Mouse (Mus musculus) neural tube, embryonic 15.5 days (tissue): ENCODE measurements around the gene Pphln1. TPM values are rescaled to one million over a fixed set of nuclear protein-coding genes. Genes with fewer than 3 reads are reported as not detected.
"Not testable (repeated sequence)": the region's sequence is repeated elsewhere in the genome, so short reads cannot be mapped to it uniquely, and the experiment has no call there.

ENCODE experiments used
- ATAC-seq: fragments of 200-750 bp; cut with Nextera tagmentation; 2 replicates; pipeline ENCODE4 v1.8.0; 2017; ENCODE audit warnings: mild to moderate bottlenecking, moderate TSS enrichment, moderate library complexity; ENCODE audit not compliant: low FRiP score
- H3K27ac ChIP-seq: fragments of 300-500 bp; sonication (generic); replicated peaks from 2 replicates; pipeline ENCODE4 v1.5.1; 2015; ENCODE audit warnings: mild to moderate bottlenecking, inconsistent platforms
- H3K27me3 ChIP-seq: fragments of 300-500 bp; sonication (generic); replicated peaks from 2 replicates; pipeline ENCODE4 v1.6.1; 2015; ENCODE audit warnings: inconsistent platforms
- H3K36me3 ChIP-seq: fragments of 300-500 bp; sonication (generic); 2 replicates; pipeline ENCODE4 v1.6.1; 2015; ENCODE audit warnings: inconsistent platforms
- H3K4me1 ChIP-seq: fragments of 300-500 bp; sonication (generic); 2 replicates; pipeline ENCODE4 v1.6.1; 2015; ENCODE audit warnings: inconsistent platforms
- H3K4me2 ChIP-seq: fragments of 300-500 bp; sonication (generic); 2 replicates; pipeline ENCODE4 v1.6.1; 2015; ENCODE audit warnings: inconsistent platforms, mild to moderate bottlenecking, moderate library complexity
- H3K4me3 ChIP-seq: fragments of 300-500 bp; sonication (generic); replicated peaks from 2 replicates; pipeline ENCODE4 v1.5.1; 2015; ENCODE audit warnings: mild to moderate bottlenecking, inconsistent platforms
- H3K9ac ChIP-seq: fragments of 300-500 bp; sonication (generic); replicated peaks from 2 replicates; pipeline ENCODE4 v1.6.1; 2015; ENCODE audit warnings: mild to moderate bottlenecking, inconsistent platforms
- H3K9me3 ChIP-seq: fragments of 300-500 bp; sonication (generic); replicated peaks from 2 replicates; pipeline ENCODE4 v1.6.1; 2016; ENCODE audit warnings: inconsistent platforms
- whole genome bisulfite sequencing: fragments of 180-500 bp; shearing (Covaris S2); methylation state at CpG from one replicate; pipeline ENCODE4 v1.1.7; 2015; ENCODE audit warnings: mixed read lengths; 5-methylcytosine and 5-hydroxymethylcytosine counted together
- polyA plus RNA-seq: library from polyadenylated mRNA; unstranded; fragments of >200 nt; fragmentation: Nextera tagmentation; extraction: Ambion mirVana; gene quantifications from 2 replicates; pipeline ENCODE4 v1.2.1, GENCODE M21; 2015

The Pphln1 gene
- polyA plus RNA-seq = 38.9 and 40.4 TPM in 2 replicates

- Histone ChIP-seq H3K9ac (peak within 1 kb of the TSS; percentile 94), H3K36me3 (peaks cover 19% of the 10 kb centered on the region), H3K4me3 (peak within 1 kb of the TSS; percentile 77), H3K27me3 (no peaks in the 10 kb centered on the region), H3K4me1 (peaks cover 46% of the 10 kb centered on the region), H3K4me2 (peak within 1 kb of the TSS; percentile 84), H3K9me3 (no peaks in the 10 kb centered on the region), H3K27ac (peak within 1 kb of the TSS; percentile 91)
- WGBS = under 1% methylated on average over 99 of the region's 100 CpGs
- ATAC-seq = peak; percentile 96
Measured at GRCm38 (mm10) chr15:93397826-93398698, at the start of gene Pphln1, which contains the start of gene Zcrb1. Pphln1 (plus strand) TSS chr15:93398350. Zcrb1 (minus strand) TSS chr15:93398334.

- no peak overlapping the region for H3K27ac ChIP-seq
- H3K4me1 ChIP-seq = no peaks in the 10 kb centered on the region
- no peak overlapping the region for H3K4me3 ChIP-seq
- no peak overlapping the region for H3K4me2 ChIP-seq
- H3K9ac ChIP-seq = no peak overlapping the region
- no peaks in the 10 kb centered on the region for H3K9me3 ChIP-seq
- no peaks in the 10 kb centered on the region for H3K27me3 ChIP-seq
- no peaks in the 10 kb centered on the region for H3K36me3 ChIP-seq
- ATAC-seq = no peak
- WGBS = 90% methylated on average over 19 of the region's 19 CpGs
Measured at GRCm38 (mm10) chr15:93358346-93359095, 39.6 kb upstream of the Pphln1 start.

DNA sequence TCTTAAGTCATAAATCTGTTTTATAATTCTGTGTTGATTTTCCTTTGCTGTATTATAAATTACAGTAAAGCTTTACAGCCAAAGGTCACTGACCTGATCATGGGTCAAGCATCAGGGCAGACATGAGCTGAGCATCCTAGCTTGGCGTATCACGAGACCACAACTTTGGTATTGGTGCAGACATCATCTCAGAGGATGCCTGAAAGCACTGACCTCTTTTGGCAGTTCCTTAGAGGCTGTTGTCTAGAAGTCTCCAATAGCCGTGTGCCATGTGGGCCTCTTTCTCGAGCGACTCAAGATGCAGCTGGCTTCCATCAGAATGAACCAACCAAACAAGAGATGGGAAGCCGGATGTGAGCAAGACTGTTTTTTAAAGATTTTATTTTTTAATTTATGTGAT is 32.6 kb upstream of the Pphln1 start:
- Histone ChIP-seq H3K4me1 (no peaks in the 10 kb centered on the region), H3K4me3 (no peak overlapping the region), H3K4me2 (no peak overlapping the region), H3K9ac (no peak overlapping the region), H3K27me3 (no peaks in the 10 kb centered on the region), H3K36me3 (no peaks in the 10 kb centered on the region), H3K9me3 (no peaks in the 10 kb centered on the region), H3K27ac (no peak overlapping the region)
- WGBS = 91% methylated on average over 6 of the region's 6 CpGs
- ATAC-seq = no peak

- Histone ChIP-seq H3K27me3 (no peaks in the 10 kb centered on the region), H3K4me2 (no peak overlapping the region), H3K27ac (no peak overlapping the region), H3K4me1 (no peaks in the 10 kb centered on the region), H3K36me3 (no peaks in the 10 kb centered on the region), H3K4me3 (no peak overlapping the region), H3K9me3 (no peaks in the 10 kb centered on the region), H3K9ac (no peak overlapping the region)
- 72% methylated on average over 9 of the region's 9 CpGs for WGBS
- no peak for ATAC-seq
Measured at GRCm38 (mm10) chr15:93368558-93368957, 29.6 kb upstream of the Pphln1 start.

DNA sequence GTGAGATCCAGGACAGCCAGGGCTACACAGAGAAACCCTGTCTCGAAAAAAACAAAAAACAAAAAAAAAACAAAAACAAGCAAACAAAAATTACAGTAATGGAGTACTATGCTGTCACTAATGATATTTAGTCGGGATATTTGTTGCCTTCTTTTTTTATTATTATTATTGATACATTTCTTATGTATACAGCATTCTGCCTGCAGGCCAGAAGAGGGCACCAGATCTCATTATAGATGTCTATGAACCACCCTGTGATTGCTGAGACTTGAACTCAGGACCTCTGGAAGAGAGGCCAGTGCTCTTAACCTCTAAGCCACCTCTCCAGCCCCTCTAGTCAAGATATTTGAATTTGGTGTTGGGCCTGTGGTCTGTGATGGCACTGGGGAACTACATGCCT is 26.3 kb upstream of the Pphln1 start:
- Histone ChIP-seq H3K9me3 (no peaks in the 10 kb centered on the region), H3K4me1 (no peaks in the 10 kb centered on the region), H3K36me3 (no peaks in the 10 kb centered on the region), H3K27ac (no peak overlapping the region), H3K4me2 (no peak overlapping the region), H3K27me3 (no peaks in the 10 kb centered on the region), H3K4me3 (no peak overlapping the region), H3K9ac (no peak overlapping the region)
- 84% methylated on average over 2 of the region's 2 CpGs for WGBS
- ATAC-seq = no peak

GRCm38 (mm10) chr15:93372525-93373119 is 25.5 kb upstream of the Pphln1 start:
- ATAC-seq, H3K4me2 ChIP-seq, H3K4me1 ChIP-seq: not testable (repeated sequence)

DNA sequence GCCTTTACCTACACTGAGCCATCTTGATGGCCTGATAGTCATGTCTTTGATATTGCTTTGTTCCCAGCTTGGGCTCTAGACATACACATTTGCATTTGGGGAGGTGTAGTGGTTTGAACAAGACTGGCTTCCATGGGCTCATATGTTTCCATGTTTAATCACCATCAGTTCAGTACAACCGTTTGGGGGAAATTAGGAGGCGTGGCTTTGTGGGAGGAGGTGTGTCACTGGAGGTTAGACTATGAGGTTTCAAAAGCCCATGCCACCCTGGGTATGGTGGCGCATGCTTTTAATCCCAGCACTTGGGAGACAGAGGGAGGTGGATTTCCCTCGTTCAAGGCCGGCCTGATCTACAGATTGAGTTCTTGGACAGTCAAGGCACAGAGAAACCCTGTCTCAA is 22.5 kb upstream of the Pphln1 start:
- no peak overlapping the region for H3K9ac ChIP-seq
- H3K4me2 ChIP-seq = no peak overlapping the region
- no peak overlapping the region for H3K4me3 ChIP-seq
- H3K4me1 ChIP-seq = no peaks in the 10 kb centered on the region
- no peaks in the 10 kb centered on the region for H3K36me3 ChIP-seq
- H3K9me3 ChIP-seq = no peaks in the 10 kb centered on the region
- no peaks in the 10 kb centered on the region for H3K27me3 ChIP-seq
- no peak overlapping the region for H3K27ac ChIP-seq
- ATAC-seq = no peak
- 92% methylated on average over 5 of the region's 5 CpGs for WGBS

More at GRCm38 (mm10) chr15:93372525-93373119, 25.5 kb upstream of the Pphln1 start:
- H3K9ac ChIP-seq, H3K36me3 ChIP-seq, H3K4me3 ChIP-seq, H3K27ac ChIP-seq, H3K27me3 ChIP-seq, H3K9me3 ChIP-seq: not testable (repeated sequence)

DNA sequence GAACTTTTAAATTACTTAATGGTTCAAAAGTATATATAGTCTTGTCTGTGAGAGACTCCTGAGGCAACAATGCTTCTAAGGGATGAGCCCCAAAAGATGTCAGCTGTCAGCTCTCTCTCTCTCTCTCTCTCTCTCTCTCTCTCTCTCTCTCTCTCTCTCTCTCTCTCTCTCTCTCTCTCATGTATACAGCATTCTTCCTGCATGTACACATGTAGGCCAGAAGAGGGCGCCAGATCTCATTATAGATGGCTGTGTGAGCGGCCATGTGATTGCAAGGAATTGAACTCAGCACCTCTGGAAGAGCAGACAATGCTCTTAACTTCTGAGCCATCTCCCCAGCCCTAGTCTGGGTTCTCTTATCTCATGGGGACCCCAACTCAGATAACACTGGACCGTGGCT is 19.0 kb upstream of the Pphln1 start:
- no peaks in the 10 kb centered on the region for H3K4me1 ChIP-seq
- no peak overlapping the region for H3K27ac ChIP-seq
- no peaks in the 10 kb centered on the region for H3K36me3 ChIP-seq
- ATAC-seq = no peak
- no peak overlapping the region for H3K4me2 ChIP-seq
- no peak overlapping the region for H3K9ac ChIP-seq
- H3K4me3 ChIP-seq = no peak overlapping the region
- H3K9me3 ChIP-seq = no peaks in the 10 kb centered on the region
- 80% methylated on average over 3 of the region's 3 CpGs for WGBS
- no peaks in the 10 kb centered on the region for H3K27me3 ChIP-seq

- peaks cover 11% of the 10 kb centered on the region for H3K36me3 ChIP-seq
- H3K9ac ChIP-seq = no peak overlapping the region
- H3K27ac ChIP-seq = no peak overlapping the region
- H3K4me3 ChIP-seq = no peak overlapping the region
- H3K4me1 ChIP-seq = no peaks in the 10 kb centered on the region
- ATAC-seq = no peak
- H3K9me3 ChIP-seq = no peaks in the 10 kb centered on the region
- no peaks in the 10 kb centered on the region for H3K27me3 ChIP-seq
- no peak overlapping the region for H3K4me2 ChIP-seq
- WGBS = 48% methylated on average over 5 of the region's 5 CpGs
Measured at GRCm38 (mm10) chr15:93381337-93381736, 16.8 kb upstream of the Pphln1 start.

GRCm38 (mm10) chr15:93397269-93397668 is 881 bp upstream of the Pphln1 start:
- Histone ChIP-seq H3K4me1 (peaks cover 46% of the 10 kb centered on the region), H3K4me2 (peak overlapping the region; percentile 84), H3K4me3 (peak overlapping the region; percentile 77), H3K36me3 (peaks cover 24% of the 10 kb centered on the region), H3K9me3 (no peaks in the 10 kb centered on the region), H3K27ac (no peak overlapping the region; the same call in 1 of the 2 replicates), H3K9ac (peak overlapping the region; percentile 94), H3K27me3 (no peaks in the 10 kb centered on the region)
- no peak for ATAC-seq
- under 1% methylated on average over 11 of the region's 11 CpGs for WGBS

- peak; percentile 35; the same call in 1 of the 2 replicates for ATAC-seq
- Histone ChIP-seq H3K4me2 (peak overlapping the region; percentile 84), H3K4me1 (peaks cover 46% of the 10 kb centered on the region), H3K9me3 (no peaks in the 10 kb centered on the region), H3K9ac (peak overlapping the region; percentile 94), H3K36me3 (peaks cover 10% of the 10 kb centered on the region), H3K27ac (peak overlapping the region; percentile 91), H3K27me3 (no peaks in the 10 kb centered on the region), H3K4me3 (peak overlapping the region; percentile 77)
- 3% methylated on average over 36 of the region's 36 CpGs for WGBS
Measured at GRCm38 (mm10) chr15:93398699-93399540, 770 bp downstream of the Pphln1 start.
